Mouse (Mus musculus): Measurements from ENCODE around the gene Hist2h2aa1.

GRCm38 (mm10) chr3:96277428-96277799, 32.1 kb downstream of the Hist2h2aa1 start:
- no peak for TF ChIP-seq CTCF (IDR thresholded peaks at IDR 0.05; ENCODE audit: borderline replicate concordance, insufficient read depth, low read depth, low read length)
- no peak for TF ChIP-seq POLR2A (IDR thresholded peaks at IDR 0.05; ENCODE audit: borderline replicate concordance, insufficient read depth, low read length)

Data from cerebellum, adult 2 months (tissue).